ENCODE assay signal across 1 mouse cellular context in the genomic region with DNA sequence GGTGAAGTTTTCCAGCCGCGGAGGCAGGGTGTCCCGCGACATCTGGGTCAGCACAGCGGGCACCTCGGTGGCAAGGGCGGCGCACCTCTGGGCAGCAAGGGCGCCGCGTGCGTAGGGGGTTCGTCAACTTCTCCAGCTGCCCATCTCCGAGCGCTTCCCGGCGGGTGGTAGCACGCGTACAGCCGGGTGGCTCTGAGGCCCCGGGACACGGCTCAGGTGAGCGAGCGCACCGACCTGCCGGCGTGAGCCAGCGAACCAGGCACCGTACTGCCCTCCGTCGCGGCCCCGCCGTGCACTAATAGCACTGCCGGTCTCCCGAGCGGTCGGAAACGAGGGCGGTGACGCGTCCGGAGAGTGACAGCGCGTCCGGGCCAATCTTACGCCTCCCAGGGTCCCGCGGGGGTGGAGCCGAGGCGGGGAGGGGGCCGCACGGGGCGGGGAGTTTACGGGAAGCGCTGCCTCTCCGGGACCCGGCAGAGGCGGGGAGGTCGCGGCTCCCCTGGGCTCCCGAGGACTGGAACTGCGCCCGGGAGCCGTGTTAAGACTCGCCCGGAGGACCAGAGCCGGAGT.
TF ChIP-seq lines count a peak whose summit lies in the region.

No protein-coding gene starts in this region.

TF ChIP-seq in MEL, 35 proteins besides CTCF, POLR2A, EP300 and RAD21 (continued from another document):
- peak; percentile 65 for TF ChIP-seq ZMIZ1 (IDR thresholded peaks at IDR 0.05; ENCODE audit: low read depth, low read length)
